ENCODE assay signal across 9 mouse cellular contexts in genomic region chr7:49811346-49811745, GRCm38 (mm10). TPM values are rescaled to one million over a fixed set of nuclear protein-coding genes. Genes with fewer than 3 reads are reported as not detected.
A peak's percentile ranks its signal among the peaks of the same experiment; 100 is the strongest.
DNase-seq lines count a peak whose midpoint lies in the region; ATAC-seq and TF ChIP-seq lines count a peak whose summit lies in the region.
"Had no signal": no experiment of that assay in that cellular context is flagged by ENCODE, and none has a peak within 500 bp of the region (broad histone marks: within the 10 kb centered on the region; RNA-seq: fewer than 3 reads in every experiment).

No protein-coding gene starts in this region.

- intact Hi-C loops in left cerebral cortex, adult 2 months (cut with DNase I), result no loop called here

- no peak for ATAC-seq in erythroblast, adult 5-6 weeks (replicated peaks; ENCODE audit: low FRiP score, poor library complexity, severe bottlenecking)
- ATAC-seq in cerebellum, adult (ENCODE audit: insufficient number of reproducible peaks, low FRiP score, low TSS enrichment), result no peak
- ATAC-seq: intestine, embryonic 15.5 days had no signal

- H3K4me3 ChIP-seq in left cerebral cortex, adult 2 months, result no peak overlapping the region
- H3K4me3 ChIP-seq: intestine, embryonic 15.5 days had no signal

- peak; percentile 38 to 49 for DNase-seq in cerebellum, postnatal 10 days
- no peak for DNase-seq in cerebellum, adult 11 months
- DNase-seq in left cerebral cortex, adult 2 months (ENCODE audit: extremely low spot score in 1 of 2, low spot score in 2 of 2), result no peak
- DNase-seq in left cerebral cortex, adult 11 months (ENCODE audit: low spot score), result no peak
- peak; percentile 56 for DNase-seq in NIH3T3 (ENCODE audit: low read depth)
- DNase-seq in kidney, postnatal 10 days, result peak; percentile 15

- TF ChIP-seq CTCF in left cerebral cortex, adult 2 months (IDR thresholded peaks at IDR 0.05), result peak; percentile 52

- no peak overlapping the region for H3K27ac ChIP-seq in left cerebral cortex, adult 2 months
- H3K27ac ChIP-seq: intestine, embryonic 15.5 days had no signal

RNA-seq across cellular contexts. Expression of gene Prmt3, which starts 33.2 kb away (rescaled TPM):
- 10 to 100 TPM; 33.5 to 37.3 TPM for total RNA-seq in left cerebral cortex, adult 2 months (2021)
- 10.2 and 17.3 TPM in 2 replicates for total RNA-seq in erythroblast, adult 5-6 weeks (2015; ENCODE audit: low replicate concordance)
- total RNA-seq in erythroblast, adult 5-6 weeks (2017; ENCODE audit: low replicate concordance), result 11.6 and 21.5 TPM in 2 replicates

RNA-seq across cellular contexts. Expression of gene Htatip2, which starts 52.4 kb away (rescaled TPM):
- 10 to 100 TPM; 12.2 to 15.5 TPM for total RNA-seq in left cerebral cortex, adult 2 months (2021)
- 37.2 and 48.2 TPM in 2 replicates for total RNA-seq in erythroblast, adult 5-6 weeks (2015; ENCODE audit: low replicate concordance)
- 40.9 and 85.6 TPM in 2 replicates for total RNA-seq in erythroblast, adult 5-6 weeks (2017; ENCODE audit: low replicate concordance)

Comparison
In these comparisons a context has a peak if more than half of its experiments do, and no peak if none do; other contexts are left out.
1. DNase-seq: peak in cerebellum, postnatal 10 days (2 of 2), NIH3T3 (single experiment) and kidney, postnatal 10 days (single experiment); none in cerebellum, adult 11 months (single experiment), left cerebral cortex, adult 2 months (0 of 2) and left cerebral cortex, adult 11 months (single experiment).